9 mouse cellular contexts compared by ENCODE assay signal in the genomic region with DNA sequence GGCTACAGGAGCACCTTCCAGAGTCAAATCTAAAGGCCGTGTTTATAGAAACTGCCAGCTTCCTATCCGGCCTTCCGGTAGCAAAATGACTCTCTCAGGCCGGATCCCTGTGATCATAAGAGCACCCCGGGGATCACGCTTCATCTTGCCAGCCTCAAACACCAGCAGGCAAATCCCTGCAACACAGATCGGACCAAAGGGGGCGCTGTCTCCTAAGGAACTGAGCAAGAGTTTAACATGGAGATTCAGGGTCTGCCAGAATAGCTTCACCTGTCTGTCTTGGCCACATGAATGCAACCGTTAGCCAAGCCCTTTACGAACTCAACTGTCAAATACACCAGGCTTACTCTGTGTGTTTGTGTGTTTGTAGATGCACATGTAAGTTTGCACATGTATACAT. TPM values are rescaled to one million over a fixed set of nuclear protein-coding genes. Genes with fewer than 3 reads are reported as not detected.
DNase-seq lines count a peak whose midpoint lies in the region; ATAC-seq and TF ChIP-seq lines count a peak whose summit lies in the region.
"Had no signal": no experiment of that assay in that cellular context is flagged by ENCODE, and none has a peak within 500 bp of the region (broad histone marks: within the 10 kb centered on the region; RNA-seq: fewer than 3 reads in every experiment).

No protein-coding gene starts in this region.

- no peaks in the 10 kb centered on the region for H3K27me3 ChIP-seq in heart, adult 2 months (ENCODE audit: control insufficient read depth, insufficient read depth, low read length)
- H3K27me3 ChIP-seq: hindbrain, embryonic 15.5 days had no signal

- H3K27ac ChIP-seq in heart, adult 2 months: no peak overlapping the region
- H3K27ac ChIP-seq: hindbrain, embryonic 15.5 days had no signal

- no peaks in the 10 kb centered on the region for H3K79me2 ChIP-seq in heart, adult 2 months (replicated peaks; ENCODE audit: control insufficient read depth, insufficient read depth, low read length)

- no peaks in the 10 kb centered on the region for H3K36me3 ChIP-seq in heart, adult 2 months (ENCODE audit: control insufficient read depth, insufficient read depth, low read length)
- H3K36me3 ChIP-seq: hindbrain, embryonic 15.5 days had no signal

- TF ChIP-seq EP300 in heart, adult 2 months (IDR thresholded peaks at IDR 0.05; ENCODE audit: insufficient read depth, low read depth, low read length): no peak

- WGBS in heart, adult 2 months: 44% methylated on average over 10 of the region's 10 CpGs

- TF ChIP-seq CTCF in heart, adult 2 months (IDR thresholded peaks at IDR 0.05): peak; percentile 24

- intact Hi-C loops in heart, adult 2 months (cut with DNase I): no loop called here
- intact Hi-C loops in heart, postnatal 25 days (cut with DNase I): no loop called here

- no peak for TF ChIP-seq POLR2A in heart, adult 2 months (IDR thresholded peaks at IDR 0.05; ENCODE audit: insufficient read depth, low read depth, low read length)

- H3K4me3 ChIP-seq in heart, adult 2 months: no peak overlapping the region
- H3K4me3 ChIP-seq: hindbrain, embryonic 15.5 days had no signal

- no peak overlapping the region for H3K9ac ChIP-seq in heart, adult 2 months (ENCODE audit: low read depth, low read length)
- H3K9ac ChIP-seq: hindbrain, embryonic 15.5 days had no signal

- H3K4me1 ChIP-seq in heart, adult 2 months (ENCODE audit: control insufficient read depth, insufficient read depth, low read length): no peaks in the 10 kb centered on the region
- H3K4me1 ChIP-seq: hindbrain, embryonic 15.5 days had no signal

- no peak for ATAC-seq in erythroid progenitor cell, adult 5-6 weeks (replicated peaks; ENCODE audit: low FRiP score, poor library complexity, severe bottlenecking)

- no peak for DNase-seq in heart, adult 2 months
- no peak for DNase-seq in heart, postnatal 25 days (ENCODE audit: low spot score)
- peak; percentile 18 for DNase-seq in ovary, postnatal 14 days (ENCODE audit: low spot score)
- DNase-seq in ovary, postnatal 10 days (ENCODE audit: low spot score): no peak
- peak; percentile 29 to 37 for DNase-seq in adrenal gland, postnatal 36 days
- DNase-seq in lung, postnatal 14 days: peak; percentile 46
- DNase-seq in urinary bladder, adult 2 months (ENCODE audit: low spot score): no peak

RNA-seq across cellular contexts. Expression of a gene that starts 8.9 kb away (rescaled TPM):
- under 1 TPM; 0.14 to 0.26 TPM for total RNA-seq in heart, adult 2 months (2021)
- polyA plus RNA-seq in heart, adult 2 months (2012; rRNA removed): 0.35 and 1.1 TPM in 2 replicates
- total RNA-seq in heart, postnatal 25 days (2021): under 1 TPM; 0.11 to 0.23 TPM
- total RNA-seq in adrenal gland, postnatal 36 days (2021): under 1 TPM; 0.20 to 0.63 TPM
- not detected in 2 replicates for total RNA-seq in erythroid progenitor cell, adult 5-6 weeks (2015; ENCODE audit: low replicate concordance)
- 1.7 TPM in 1 of 2 replicates, not detected in the other for total RNA-seq in erythroid progenitor cell, adult 5-6 weeks (2017; ENCODE audit: low replicate concordance)
- 6.9 and 7.5 TPM in 2 replicates for polyA plus RNA-seq in urinary bladder, adult 2 months (2012; rRNA removed)

Comparison
In these comparisons a context has a peak if more than half of its experiments do, and no peak if none do; other contexts are left out.
1. DNase-seq: peak in ovary, postnatal 14 days (single experiment), adrenal gland, postnatal 36 days (2 of 2) and lung, postnatal 14 days (single experiment); none in heart, adult 2 months (0 of 2), heart, postnatal 25 days (single experiment), ovary, postnatal 10 days (single experiment) and urinary bladder, adult 2 months (single experiment).